Mouse (Mus musculus): Measurements from ENCODE around the gene Ehd1. TPM values are rescaled to one million over a fixed set of nuclear protein-coding genes. Genes with fewer than 3 reads are reported as not detected.

The Ehd1 gene
- polyA plus RNA-seq, 1 experiment from 2014 or later = 68.4 TPM

DNA sequence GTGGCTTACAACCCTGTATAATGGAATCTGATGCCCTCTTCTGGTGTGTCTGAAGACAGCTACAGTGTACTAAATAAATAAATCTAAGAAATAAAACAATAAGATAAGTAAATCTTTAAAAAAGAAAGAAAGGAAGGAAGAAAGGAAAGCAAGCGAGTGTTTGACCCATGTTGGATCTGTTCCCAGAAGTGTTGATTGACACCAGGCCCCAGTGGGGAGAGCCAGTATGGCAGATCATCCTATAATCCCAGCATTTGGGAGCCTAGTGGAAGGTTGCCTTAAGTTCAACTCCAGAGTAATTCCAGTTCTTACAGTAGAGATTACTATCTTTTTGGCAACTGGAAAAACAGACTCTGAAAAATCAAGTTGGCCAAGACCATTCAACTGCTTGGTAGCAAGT lies 30.7 kb upstream of the Ehd1 start:
- no peak for DNase-seq (ENCODE audit: low spot score)
- no peak overlapping the region for H3K4me2 ChIP-seq (ENCODE audit: low read depth, low read length)
- peaks cover 5% of the 10 kb centered on the region; the same call in 1 of the 2 replicates for H3K4me1 ChIP-seq (ENCODE audit: control insufficient read depth, insufficient read depth, low read length)
- H3K9me3 ChIP-seq (ENCODE audit: control insufficient read depth, low read length) = no peaks in the 10 kb centered on the region
- no peak overlapping the region for H3K27ac ChIP-seq (replicated peaks; ENCODE audit: low read depth, low read length)
- H3K27me3 ChIP-seq (replicated peaks; ENCODE audit: control insufficient read depth, insufficient read depth, low read length) = no peaks in the 10 kb centered on the region
- ATAC-seq (ENCODE audit: low read depth) = no peak
- 61% methylated on average over 1 of the region's 1 CpGs for WGBS
- no peak overlapping the region for H3K9ac ChIP-seq (ENCODE audit: low read depth, low read length)
- no peak overlapping the region for H3K4me3 ChIP-seq (ENCODE audit: low read depth, low read length)
- peaks cover 55% of the 10 kb centered on the region for H3K36me3 ChIP-seq (ENCODE audit: control insufficient read depth, insufficient read depth, low read length)

DNA sequence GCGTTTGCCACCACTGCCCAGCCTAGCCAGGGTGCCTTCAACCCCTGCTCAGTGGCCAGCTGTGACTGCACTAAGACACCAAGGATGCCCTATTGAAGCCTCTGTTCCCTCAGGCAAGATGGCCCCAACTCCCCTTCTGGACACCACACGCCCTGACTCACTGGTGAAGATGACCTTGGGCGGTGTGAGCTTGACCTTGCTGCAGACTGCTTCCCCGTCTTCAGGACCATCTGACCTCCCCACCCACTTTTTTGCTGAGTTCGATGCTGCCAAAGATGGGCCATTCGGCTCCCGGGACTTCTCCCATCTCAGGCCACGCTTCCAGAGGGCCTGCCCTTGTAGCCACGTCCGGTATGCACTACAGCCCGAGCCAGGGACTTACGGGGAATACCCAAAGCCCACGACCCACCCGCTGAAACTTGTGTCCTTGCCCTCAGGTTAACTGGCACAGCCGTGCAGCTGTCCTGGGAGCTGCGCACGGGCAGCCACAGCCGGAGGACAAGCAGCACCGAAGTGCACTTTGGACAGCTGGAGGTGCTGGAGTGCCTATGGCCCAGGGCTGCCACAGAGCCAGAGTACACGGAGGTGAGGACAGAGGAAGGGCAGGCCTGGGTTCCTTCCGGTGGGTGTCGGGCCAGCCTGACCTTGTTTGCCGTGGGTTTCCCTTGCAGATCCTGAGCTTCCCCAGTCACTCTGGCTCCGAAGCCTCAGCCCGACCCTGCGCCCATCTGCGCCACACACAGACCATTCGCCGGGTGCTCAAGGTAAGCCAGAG lies 28.8 kb upstream of the Ehd1 start:
- WGBS = 89% methylated on average over 27 of the region's 29 CpGs
- ATAC-seq (ENCODE audit: low read depth) (no peak), DNase-seq (ENCODE audit: low spot score) (no peak)
- Histone ChIP-seq H3K9ac (ENCODE audit: low read depth, low read length) (no peak overlapping the region), H3K4me1 (ENCODE audit: control insufficient read depth, insufficient read depth, low read length) (peaks cover under 1% of the 10 kb centered on the region; the same call in 1 of the 2 replicates), H3K27me3 (replicated peaks; ENCODE audit: control insufficient read depth, insufficient read depth, low read length) (no peaks in the 10 kb centered on the region), H3K36me3 (ENCODE audit: control insufficient read depth, insufficient read depth, low read length) (peaks cover 74% of the 10 kb centered on the region), H3K4me2 (ENCODE audit: low read depth, low read length) (no peak overlapping the region), H3K27ac (replicated peaks; ENCODE audit: low read depth, low read length) (no peak overlapping the region), H3K4me3 (ENCODE audit: low read depth, low read length) (no peak overlapping the region), H3K9me3 (ENCODE audit: control insufficient read depth, low read length) (no peaks in the 10 kb centered on the region)

DNA sequence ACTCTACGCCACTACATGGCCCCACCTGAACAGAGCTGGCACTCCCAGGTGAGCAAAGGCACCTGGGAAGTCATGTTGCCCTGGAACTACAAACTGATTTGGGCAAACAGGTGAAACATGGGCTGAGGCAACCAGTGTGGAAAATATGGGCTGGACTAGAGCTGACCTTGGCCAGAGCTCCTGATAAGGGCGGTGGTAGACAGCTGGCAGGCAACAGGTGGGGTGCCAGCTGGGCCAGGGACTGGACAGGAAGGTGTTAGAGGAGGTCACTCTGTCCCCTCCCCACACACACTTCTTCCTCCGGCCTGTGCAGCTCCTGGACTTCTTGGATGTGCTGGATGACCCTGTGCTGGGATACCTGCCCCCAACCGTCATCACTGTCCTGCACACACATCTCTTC lies 23.5 kb upstream of the Ehd1 start:
- Histone ChIP-seq H3K36me3 (ENCODE audit: control insufficient read depth, insufficient read depth, low read length) (peaks cover 89% of the 10 kb centered on the region), H3K4me1 (ENCODE audit: control insufficient read depth, insufficient read depth, low read length) (no peaks in the 10 kb centered on the region), H3K4me3 (ENCODE audit: low read depth, low read length) (no peak overlapping the region), H3K27ac (replicated peaks; ENCODE audit: low read depth, low read length) (no peak overlapping the region), H3K27me3 (replicated peaks; ENCODE audit: control insufficient read depth, insufficient read depth, low read length) (no peaks in the 10 kb centered on the region), H3K4me2 (ENCODE audit: low read depth, low read length) (no peak overlapping the region), H3K9me3 (ENCODE audit: control insufficient read depth, low read length) (no peaks in the 10 kb centered on the region), H3K9ac (ENCODE audit: low read depth, low read length) (no peak overlapping the region)
- DNase-seq (ENCODE audit: low spot score) (no peak), ATAC-seq (ENCODE audit: low read depth) (no peak)
- WGBS = 90% methylated on average over 4 of the region's 4 CpGs

DNA sequence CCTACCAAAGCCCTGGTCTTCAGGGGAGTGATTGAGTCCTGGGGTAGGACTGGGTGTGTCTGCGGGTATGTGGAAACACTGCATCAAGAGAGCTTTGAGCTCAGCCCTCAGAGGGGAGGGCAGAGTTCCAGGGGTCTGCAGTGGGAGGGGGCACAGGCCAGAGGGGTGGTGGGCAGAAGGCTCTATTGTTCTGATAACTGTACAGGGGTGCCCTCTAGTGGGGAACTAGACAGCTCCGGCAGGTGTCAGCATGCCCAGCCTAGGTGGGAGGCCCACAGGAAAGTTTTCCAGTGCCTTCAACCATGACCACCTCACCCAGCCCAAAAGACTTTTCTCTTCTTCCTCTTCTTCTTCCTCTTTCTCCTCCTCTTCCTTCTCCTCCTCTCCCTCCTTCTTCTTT lies 16.1 kb upstream of the Ehd1 start:
- no peak for ATAC-seq (ENCODE audit: low read depth)
- Histone ChIP-seq H3K9me3 (ENCODE audit: control insufficient read depth, low read length) (no peaks in the 10 kb centered on the region), H3K4me1 (ENCODE audit: control insufficient read depth, insufficient read depth, low read length) (no peaks in the 10 kb centered on the region), H3K4me3 (ENCODE audit: low read depth, low read length) (no peak overlapping the region), H3K4me2 (ENCODE audit: low read depth, low read length) (no peak overlapping the region), H3K27ac (replicated peaks; ENCODE audit: low read depth, low read length) (no peak overlapping the region), H3K36me3 (ENCODE audit: control insufficient read depth, insufficient read depth, low read length) (peaks cover 70% of the 10 kb centered on the region), H3K9ac (ENCODE audit: low read depth, low read length) (no peak overlapping the region), H3K27me3 (replicated peaks; ENCODE audit: control insufficient read depth, insufficient read depth, low read length) (no peaks in the 10 kb centered on the region)
- peak; percentile 30 for DNase-seq (ENCODE audit: low spot score)
- WGBS = 40% methylated on average over 1 of the region's 2 CpGs

DNA sequence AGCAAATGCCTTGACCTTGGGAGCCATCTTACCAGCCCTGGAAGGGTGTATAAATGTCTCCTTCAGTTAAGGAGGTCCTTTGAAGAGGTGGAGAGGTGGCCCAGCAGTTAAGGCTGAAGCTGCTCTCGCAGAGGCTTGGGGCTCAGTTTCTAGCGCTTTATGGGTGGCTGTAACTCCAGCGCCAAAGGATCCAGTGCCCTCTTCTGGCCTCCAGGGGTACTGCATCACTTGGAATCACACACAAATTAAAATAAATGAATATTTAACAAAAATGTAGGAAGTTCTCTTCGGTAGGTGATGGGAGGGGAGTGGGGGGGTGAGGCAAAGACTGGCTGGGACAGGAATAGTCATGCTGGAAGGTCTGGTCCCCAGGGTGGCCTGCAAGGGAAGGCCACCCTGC lies 15.6 kb upstream of the Ehd1 start:
- Histone ChIP-seq H3K36me3 (ENCODE audit: control insufficient read depth, insufficient read depth, low read length) (peaks cover 65% of the 10 kb centered on the region), H3K4me1 (ENCODE audit: control insufficient read depth, insufficient read depth, low read length) (no peaks in the 10 kb centered on the region), H3K9me3 (ENCODE audit: control insufficient read depth, low read length) (no peaks in the 10 kb centered on the region), H3K4me3 (ENCODE audit: low read depth, low read length) (no peak overlapping the region), H3K4me2 (ENCODE audit: low read depth, low read length) (no peak overlapping the region), H3K9ac (ENCODE audit: low read depth, low read length) (no peak overlapping the region), H3K27me3 (replicated peaks; ENCODE audit: control insufficient read depth, insufficient read depth, low read length) (no peaks in the 10 kb centered on the region), H3K27ac (replicated peaks; ENCODE audit: low read depth, low read length) (no peak overlapping the region)
- 81% methylated on average over 4 of the region's 4 CpGs for whole genome bisulfite sequencing
- DNase-seq (ENCODE audit: low spot score) = no peak
- no peak for ATAC-seq (ENCODE audit: low read depth)

DNA sequence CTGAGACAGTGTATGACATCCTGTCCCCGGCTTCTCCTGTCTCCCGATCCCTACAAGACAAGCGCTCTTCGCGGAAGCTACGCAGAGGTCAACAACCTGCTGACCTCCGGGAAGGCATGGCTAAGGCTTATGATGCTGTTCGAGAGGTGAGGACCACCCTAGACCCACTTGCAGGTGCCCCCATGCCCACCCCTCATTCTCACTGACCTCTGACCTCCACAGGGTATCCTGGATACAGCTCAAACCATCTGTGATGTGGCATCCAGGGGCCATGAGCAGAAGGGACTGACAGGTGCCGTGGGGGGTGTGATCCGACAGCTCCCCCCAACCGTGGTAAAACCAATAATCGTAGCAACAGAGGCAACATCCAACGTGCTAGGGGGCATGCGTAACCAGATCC lies 15.1 kb upstream of the Ehd1 start:
- H3K4me2 ChIP-seq (ENCODE audit: low read depth, low read length) = no peak overlapping the region
- H3K36me3 ChIP-seq (ENCODE audit: control insufficient read depth, insufficient read depth, low read length) = peaks cover 60% of the 10 kb centered on the region
- ATAC-seq (ENCODE audit: low read depth) (no peak), DNase-seq (ENCODE audit: low spot score) (no peak)
- no peak overlapping the region for H3K4me3 ChIP-seq (ENCODE audit: low read depth, low read length)
- WGBS = 92% methylated on average over 14 of the region's 14 CpGs
- H3K27ac ChIP-seq (replicated peaks; ENCODE audit: low read depth, low read length) = no peak overlapping the region
- H3K9me3 ChIP-seq (ENCODE audit: control insufficient read depth, low read length) = no peaks in the 10 kb centered on the region
- no peak overlapping the region for H3K9ac ChIP-seq (ENCODE audit: low read depth, low read length)
- no peaks in the 10 kb centered on the region for H3K4me1 ChIP-seq (ENCODE audit: control insufficient read depth, insufficient read depth, low read length)
- no peaks in the 10 kb centered on the region for H3K27me3 ChIP-seq (replicated peaks; ENCODE audit: control insufficient read depth, insufficient read depth, low read length)

DNA sequence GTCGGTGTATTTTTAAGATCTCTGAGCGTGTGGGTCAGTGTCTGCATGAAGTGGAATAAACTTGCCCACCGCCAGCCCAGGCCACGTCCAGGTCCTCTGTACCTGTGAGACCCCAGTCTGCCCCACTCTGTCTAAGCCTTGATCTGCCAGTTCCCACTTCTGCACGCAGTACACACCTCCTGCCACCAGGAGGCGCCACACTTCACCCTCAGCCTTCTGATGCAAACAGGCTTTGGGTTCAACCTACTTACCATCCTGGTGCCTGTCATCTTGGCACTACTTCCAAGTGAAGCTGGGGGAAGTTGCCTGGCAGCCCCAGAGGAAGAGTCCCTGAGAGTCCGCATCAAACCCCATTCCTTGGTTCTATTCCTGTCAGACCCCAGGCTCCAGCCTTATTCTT lies 14.3 kb upstream of the Ehd1 start:
- Histone ChIP-seq H3K36me3 (ENCODE audit: control insufficient read depth, insufficient read depth, low read length) (peaks cover 52% of the 10 kb centered on the region), H3K9me3 (ENCODE audit: control insufficient read depth, low read length) (no peaks in the 10 kb centered on the region), H3K27ac (replicated peaks; ENCODE audit: low read depth, low read length) (no peak overlapping the region), H3K4me1 (ENCODE audit: control insufficient read depth, insufficient read depth, low read length) (no peaks in the 10 kb centered on the region), H3K9ac (ENCODE audit: low read depth, low read length) (no peak overlapping the region), H3K4me2 (ENCODE audit: low read depth, low read length) (no peak overlapping the region), H3K27me3 (replicated peaks; ENCODE audit: control insufficient read depth, insufficient read depth, low read length) (no peaks in the 10 kb centered on the region), H3K4me3 (ENCODE audit: low read depth, low read length) (no peak overlapping the region)
- DNase-seq (ENCODE audit: low spot score) = no peak
- WGBS = 58% methylated on average over 7 of the region's 7 CpGs
- no peak for ATAC-seq (ENCODE audit: low read depth)

DNA sequence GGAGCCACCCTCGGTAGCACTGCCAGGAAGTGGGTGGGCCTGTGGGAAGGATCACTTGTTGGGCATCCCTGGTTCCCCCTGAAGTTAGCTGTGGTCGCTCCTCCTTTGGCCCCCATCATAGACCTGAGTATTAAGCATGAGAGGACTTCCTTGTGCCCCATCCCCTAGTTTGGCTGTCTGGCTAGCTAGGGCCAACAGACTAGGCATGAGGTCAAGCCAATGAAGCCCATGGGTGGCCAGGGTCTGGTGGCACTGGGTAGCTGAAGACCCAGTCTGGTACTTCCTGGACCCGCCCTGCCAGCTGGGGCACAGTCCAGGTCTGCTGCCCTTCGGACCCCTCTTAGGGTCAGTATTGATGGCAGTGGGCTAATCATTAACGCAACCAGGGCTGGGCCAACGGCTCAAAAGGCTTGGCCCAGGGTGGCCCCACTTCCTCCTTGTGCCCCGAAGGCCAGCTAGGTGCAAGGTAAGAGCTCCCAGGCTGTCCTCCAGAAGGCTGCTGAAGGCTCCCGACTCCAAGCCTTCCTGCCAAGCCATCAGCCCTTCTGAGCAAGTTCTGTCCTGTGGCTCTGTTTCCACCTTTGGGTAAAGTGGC lies 13.6 kb upstream of the Ehd1 start:
- Histone ChIP-seq H3K4me3 (ENCODE audit: low read depth, low read length) (no peak overlapping the region), H3K27me3 (replicated peaks; ENCODE audit: control insufficient read depth, insufficient read depth, low read length) (no peaks in the 10 kb centered on the region), H3K4me2 (ENCODE audit: low read depth, low read length) (no peak overlapping the region), H3K9me3 (ENCODE audit: control insufficient read depth, low read length) (no peaks in the 10 kb centered on the region), H3K27ac (replicated peaks; ENCODE audit: low read depth, low read length) (no peak overlapping the region), H3K36me3 (ENCODE audit: control insufficient read depth, insufficient read depth, low read length) (peaks cover 45% of the 10 kb centered on the region), H3K4me1 (ENCODE audit: control insufficient read depth, insufficient read depth, low read length) (no peaks in the 10 kb centered on the region), H3K9ac (ENCODE audit: low read depth, low read length) (no peak overlapping the region)
- WGBS = 88% methylated on average over 7 of the region's 8 CpGs
- DNase-seq (ENCODE audit: low spot score) = no peak
- no peak for ATAC-seq (ENCODE audit: low read depth)

DNA sequence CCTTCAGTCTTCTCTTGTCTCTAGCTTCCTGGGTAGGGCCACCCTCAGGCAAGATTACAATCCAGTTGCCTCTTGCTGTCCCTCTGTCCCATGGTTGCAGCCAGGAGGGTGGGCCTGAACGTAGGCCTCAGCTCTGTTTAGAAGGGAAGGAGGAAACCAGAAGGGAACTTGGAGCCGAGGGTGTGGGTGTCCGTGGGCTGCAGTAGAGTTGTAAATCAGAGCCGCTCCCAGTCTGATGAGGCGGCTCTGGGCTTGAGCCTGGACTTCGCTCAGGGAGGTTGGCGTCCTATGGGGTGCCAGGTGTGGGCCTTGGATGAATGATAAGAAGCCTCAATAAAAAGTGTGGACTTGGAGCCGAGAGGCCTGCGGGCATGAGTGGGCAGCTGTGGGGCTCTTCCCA lies 12.3 kb upstream of the Ehd1 start:
- no peaks in the 10 kb centered on the region for H3K27me3 ChIP-seq (replicated peaks; ENCODE audit: control insufficient read depth, insufficient read depth, low read length)
- no peak overlapping the region for H3K4me2 ChIP-seq (ENCODE audit: low read depth, low read length)
- H3K27ac ChIP-seq (replicated peaks; ENCODE audit: low read depth, low read length) = no peak overlapping the region
- no peak for DNase-seq (ENCODE audit: low spot score)
- H3K36me3 ChIP-seq (ENCODE audit: control insufficient read depth, insufficient read depth, low read length) = peaks cover 32% of the 10 kb centered on the region
- WGBS = 75% methylated on average over 8 of the region's 9 CpGs
- H3K9ac ChIP-seq (ENCODE audit: low read depth, low read length) = no peak overlapping the region
- H3K4me3 ChIP-seq (ENCODE audit: low read depth, low read length) = no peak overlapping the region
- ATAC-seq (ENCODE audit: low read depth) = no peak
- H3K9me3 ChIP-seq (ENCODE audit: control insufficient read depth, low read length) = no peaks in the 10 kb centered on the region
- no peaks in the 10 kb centered on the region for H3K4me1 ChIP-seq (ENCODE audit: control insufficient read depth, insufficient read depth, low read length)
